19 mouse cellular contexts compared by ENCODE assay signal in genomic region chr2:52977921-52978675, GRCm38 (mm10).
"Had no signal": no experiment of that assay in that cellular context is flagged by ENCODE, and none has a peak within 500 bp of the region (broad histone marks: within the 10 kb centered on the region; RNA-seq: fewer than 3 reads in every experiment).

No protein-coding gene starts in this region.

- H3K27me3 ChIP-seq: liver, embryonic 13.5 days; midbrain, embryonic 15.5 days; neural tube, embryonic 12.5 days; neural tube, embryonic 15.5 days; stomach, embryonic 15.5 days had no signal

- H3K4me2 ChIP-seq: liver, embryonic 13.5 days; midbrain, embryonic 11.5 days; midbrain, embryonic 15.5 days; neural tube, embryonic 12.5 days; neural tube, embryonic 15.5 days; stomach, embryonic 15.5 days had no signal

- DNase-seq: kidney, adult 2 months; kidney, postnatal 14 days; kidney, postnatal 4 days; layer of hippocampus, adult 9-11 months; layer of hippocampus, postnatal 36 days; liver, embryonic 13.5 days; lung, adult 2 months; lung, postnatal 14 days; lung, postnatal 4 days; right cerebral cortex, adult 18-20 months; right cerebral cortex, postnatal 14 days; right cerebral cortex, postnatal 4 days; thymus, postnatal 25 days had no signal

- H3K27ac ChIP-seq: liver, embryonic 13.5 days; midbrain, embryonic 15.5 days; neural tube, embryonic 12.5 days; neural tube, embryonic 15.5 days; stomach, embryonic 15.5 days had no signal

- H3K4me3 ChIP-seq: liver, embryonic 13.5 days; midbrain, embryonic 15.5 days; neural tube, embryonic 12.5 days; neural tube, embryonic 15.5 days; stomach, embryonic 15.5 days had no signal

- H3K36me3 ChIP-seq: liver, embryonic 13.5 days; midbrain, embryonic 15.5 days; neural tube, embryonic 12.5 days; neural tube, embryonic 15.5 days; stomach, embryonic 15.5 days had no signal

- H3K9me3 ChIP-seq: liver, embryonic 13.5 days; midbrain, embryonic 15.5 days; neural tube, embryonic 12.5 days; neural tube, embryonic 15.5 days; stomach, embryonic 15.5 days had no signal

- ATAC-seq: intestine, postnatal 0 days; midbrain, embryonic 15.5 days had no signal

- H3K4me1 ChIP-seq: liver, embryonic 13.5 days had no signal

- H3K9ac ChIP-seq: liver, embryonic 13.5 days; midbrain, embryonic 15.5 days; neural tube, embryonic 12.5 days; neural tube, embryonic 15.5 days; stomach, embryonic 15.5 days had no signal
